ENCODE assay signal across 9 mouse cellular contexts in genomic region chr11:113651206-113651906, GRCm38 (mm10). TPM values are rescaled to one million over a fixed set of nuclear protein-coding genes. Genes with fewer than 3 reads are reported as not detected.
DNase-seq lines count a peak whose midpoint lies in the region; ATAC-seq lines count a peak whose summit lies in the region.
"Had no signal": no experiment of that assay in that cellular context is flagged by ENCODE, and none has a peak within 500 bp of the region (broad histone marks: within the 10 kb centered on the region; RNA-seq: fewer than 3 reads in every experiment).

No protein-coding gene starts in this region.

- H3K9ac ChIP-seq in kidney, embryonic 16.5 days (replicated peaks; ENCODE audit: low read length): no peak overlapping the region

- peaks cover 41% of the 10 kb centered on the region for H3K4me1 ChIP-seq in kidney, embryonic 16.5 days (ENCODE audit: insufficient read depth, low read length)
- peaks cover 87% of the 10 kb centered on the region for H3K4me1 ChIP-seq in limb, embryonic 10.5 days

- peak overlapping the region; percentile 29; the same call in 1 of the 2 replicates for H3K27ac ChIP-seq in kidney, embryonic 16.5 days (ENCODE audit: low read length)
- H3K27ac ChIP-seq in limb, embryonic 10.5 days: peak overlapping the region; percentile 66

- 48% methylated on average over 22 of the region's 22 CpGs for WGBS in kidney, embryonic 16.5 days
- 56% methylated on average over 22 of the region's 22 CpGs for WGBS in limb, embryonic 10.5 days

- H3K9me3 ChIP-seq in kidney, embryonic 16.5 days (ENCODE audit: low read length): no peaks in the 10 kb centered on the region
- no peaks in the 10 kb centered on the region for H3K9me3 ChIP-seq in limb, embryonic 10.5 days (replicated peaks)

- ATAC-seq in kidney, embryonic 16.5 days (ENCODE audit: low FRiP score, low TSS enrichment): peak; percentile 10; the same call in 1 of the 2 replicates
- peak; percentile 40 for ATAC-seq in common myeloid progenitor, adult 5-6 weeks (replicated peaks; ENCODE audit: low read depth, poor library complexity, severe bottlenecking)
- ATAC-seq: Patski had no signal

- H3K4me3 ChIP-seq in kidney, embryonic 16.5 days (ENCODE audit: low read length): no peak overlapping the region
- H3K4me3 ChIP-seq in limb, embryonic 10.5 days: 0 out of 2 replicates have a peak overlapping the region, but pooled peaks have one; percentile 16

- DNase-seq in kidney, postnatal 25 days: no peak
- no peak for DNase-seq in limb, embryonic 10.5 days (ENCODE audit: low spot score)
- peak; percentile 17 for DNase-seq in retina, embryonic 14.5 days (ENCODE audit: low spot score)
- DNase-seq in thymus, postnatal 0 days (ENCODE audit: low spot score): no peak
- no peak for DNase-seq in adrenal gland, adult 18-20 months (ENCODE audit: low spot score in 2 of 2)
- no peak for DNase-seq in lung, adult 18-20 months

- no peak overlapping the region for H3K4me2 ChIP-seq in kidney, embryonic 16.5 days (replicated peaks; ENCODE audit: low read depth, low read length)

- H3K36me3 ChIP-seq in kidney, embryonic 16.5 days (ENCODE audit: insufficient read depth, low read length): peaks cover 46% of the 10 kb centered on the region
- peaks cover 50% of the 10 kb centered on the region for H3K36me3 ChIP-seq in limb, embryonic 10.5 days

- H3K27me3 ChIP-seq in kidney, embryonic 16.5 days (ENCODE audit: insufficient read depth, low read length): no peaks in the 10 kb centered on the region
- H3K27me3 ChIP-seq in limb, embryonic 10.5 days (ENCODE audit: low read depth, poor library complexity, severe bottlenecking): no peaks in the 10 kb centered on the region
- H3K27me3 ChIP-seq: Patski had no signal

RNA-seq across cellular contexts. Expression of gene Slc39a11, which starts 1.5 kb away (rescaled TPM):
- polyA plus RNA-seq in kidney, embryonic 16.5 days (2015; fragmentation: Nextera tagmentation; extraction: Ambion mirVana): 23.5 and 25.4 TPM in 2 replicates
- total RNA-seq in common myeloid progenitor, adult 5-6 weeks (2017): 19.0 and 25.3 TPM in 2 replicates
- 14.2 and 15.7 TPM in 2 replicates for polyA plus RNA-seq in limb, embryonic 10.5 days (2016; fragmentation: Nextera tagmentation; extraction: Ambion mirVana)
- polyA plus RNA-seq in thymus, postnatal 0 days (2015; fragmentation: Nextera tagmentation; extraction: Ambion mirVana): 19.4 and 19.9 TPM in 2 replicates
- 10 to 100 TPM; 23.1 to 29.1 TPM for total RNA-seq in adrenal gland, adult 18-20 months (2021)

RNA-seq across cellular contexts. Expression of gene Cog1, which starts 2.4 kb away (rescaled TPM):
- polyA plus RNA-seq in kidney, embryonic 16.5 days (2015; fragmentation: Nextera tagmentation; extraction: Ambion mirVana): 25.1 and 28.2 TPM in 2 replicates
- 17.2 and 19.2 TPM in 2 replicates for total RNA-seq in common myeloid progenitor, adult 5-6 weeks (2017)
- polyA plus RNA-seq in limb, embryonic 10.5 days (2016; fragmentation: Nextera tagmentation; extraction: Ambion mirVana): 26.3 and 31.1 TPM in 2 replicates
- polyA plus RNA-seq in thymus, postnatal 0 days (2015; fragmentation: Nextera tagmentation; extraction: Ambion mirVana): 21.6 and 22.1 TPM in 2 replicates
- total RNA-seq in adrenal gland, adult 18-20 months (2021): 10 to 100 TPM; 36.5 to 44.0 TPM

RNA-seq across cellular contexts. Expression of gene Sstr2, which starts 32.2 kb away (rescaled TPM):
- polyA plus RNA-seq in kidney, embryonic 16.5 days (2015; fragmentation: Nextera tagmentation; extraction: Ambion mirVana): 0.36 and 0.47 TPM in 2 replicates
- 3.2 and 5.6 TPM in 2 replicates for total RNA-seq in common myeloid progenitor, adult 5-6 weeks (2017)
- polyA plus RNA-seq in limb, embryonic 10.5 days (2016; fragmentation: Nextera tagmentation; extraction: Ambion mirVana): 0.55 and 0.68 TPM in 2 replicates
- 3.4 and 4.0 TPM in 2 replicates for polyA plus RNA-seq in thymus, postnatal 0 days (2015; fragmentation: Nextera tagmentation; extraction: Ambion mirVana)
- 1 to 10 TPM; 2.4 to 7.0 TPM for total RNA-seq in adrenal gland, adult 18-20 months (2021)

RNA-seq across cellular contexts. Expression of gene Fam104a, which starts 32.6 kb away (rescaled TPM):
- polyA plus RNA-seq in kidney, embryonic 16.5 days (2015; fragmentation: Nextera tagmentation; extraction: Ambion mirVana): 43.8 and 45.7 TPM in 2 replicates
- 21.9 and 22.5 TPM in 2 replicates for total RNA-seq in common myeloid progenitor, adult 5-6 weeks (2017)
- polyA plus RNA-seq in limb, embryonic 10.5 days (2016; fragmentation: Nextera tagmentation; extraction: Ambion mirVana): 55.0 and 55.4 TPM in 2 replicates
- polyA plus RNA-seq in thymus, postnatal 0 days (2015; fragmentation: Nextera tagmentation; extraction: Ambion mirVana): 53.3 and 54.7 TPM in 2 replicates
- total RNA-seq in adrenal gland, adult 18-20 months (2021): 10 to 100 TPM; 32.9 to 36.0 TPM

RNA-seq across cellular contexts. Expression of gene D11Wsu47e, which starts 32.9 kb away (rescaled TPM):
- polyA plus RNA-seq in kidney, embryonic 16.5 days (2015; fragmentation: Nextera tagmentation; extraction: Ambion mirVana): 23.7 and 27.6 TPM in 2 replicates
- 10.4 and 19.1 TPM in 2 replicates for total RNA-seq in common myeloid progenitor, adult 5-6 weeks (2017)
- polyA plus RNA-seq in limb, embryonic 10.5 days (2016; fragmentation: Nextera tagmentation; extraction: Ambion mirVana): 26.7 and 28.4 TPM in 2 replicates
- 15.7 and 17.0 TPM in 2 replicates for polyA plus RNA-seq in thymus, postnatal 0 days (2015; fragmentation: Nextera tagmentation; extraction: Ambion mirVana)
- 10 to 100 TPM; 14.3 to 17.1 TPM for total RNA-seq in adrenal gland, adult 18-20 months (2021)
